ENCODE assay signal across 22 mouse cellular contexts in genomic region chr5:66323131-66323530, GRCm38 (mm10).
DNase-seq lines count a peak whose midpoint lies in the region; ATAC-seq and TF ChIP-seq lines count a peak whose summit lies in the region.
"Had no signal": no experiment of that assay in that cellular context is flagged by ENCODE, and none has a peak within 500 bp of the region (broad histone marks: within the 10 kb centered on the region; RNA-seq: fewer than 3 reads in every experiment).

No protein-coding gene starts in this region.

- intact Hi-C loops in heart, postnatal 36 days (cut with DNase I) = no loop called here

- no peak for TF ChIP-seq EP300 in heart, postnatal 0 days (IDR thresholded peaks at IDR 0.05; ENCODE audit: low read depth)

- peaks cover 63% of the 10 kb centered on the region for H3K4me1 ChIP-seq in heart, embryonic 13.5 days
- H3K4me1 ChIP-seq in heart, postnatal 0 days (ENCODE audit: control insufficient read depth, insufficient read depth) = peaks cover 31% of the 10 kb centered on the region
- peaks cover 31% of the 10 kb centered on the region for H3K4me1 ChIP-seq in neural tube, embryonic 15.5 days

- WGBS in heart, embryonic 13.5 days = 55% methylated on average over 4 of the region's 4 CpGs
- 39% methylated on average over 4 of the region's 4 CpGs for WGBS in heart, postnatal 0 days
- 78% methylated on average over 4 of the region's 4 CpGs for WGBS in neural tube, embryonic 15.5 days

- H3K27me3 ChIP-seq in heart, embryonic 13.5 days (replicated peaks) = no peaks in the 10 kb centered on the region
- no peaks in the 10 kb centered on the region for H3K27me3 ChIP-seq in heart, postnatal 0 days (ENCODE audit: control insufficient read depth, insufficient read depth, low read length)
- no peaks in the 10 kb centered on the region for H3K27me3 ChIP-seq in neural tube, embryonic 15.5 days (replicated peaks)
- H3K27me3 ChIP-seq: forebrain, embryonic 13.5 days; limb, embryonic 13.5 days; liver, embryonic 12.5 days had no signal

- ATAC-seq in heart, embryonic 13.5 days (ENCODE audit: extremely low read depth, insufficient number of reproducible peaks, low FRiP score, low TSS enrichment) = no peak
- ATAC-seq in heart, postnatal 0 days (ENCODE audit: insufficient read depth, low read depth) = 0 out of 2 replicates have a peak, but pooled peaks have one; percentile 5
- ATAC-seq in neural tube, embryonic 15.5 days (ENCODE audit: low FRiP score) = no peak
- ATAC-seq: forebrain, embryonic 13.5 days; hindbrain, embryonic 16.5 days; intestine, embryonic 16.5 days; liver, embryonic 12.5 days had no signal

- H3K9me3 ChIP-seq in heart, embryonic 13.5 days = no peaks in the 10 kb centered on the region
- no peaks in the 10 kb centered on the region for H3K9me3 ChIP-seq in heart, postnatal 0 days (replicated peaks; ENCODE audit: control insufficient read depth, low read length)
- no peaks in the 10 kb centered on the region for H3K9me3 ChIP-seq in neural tube, embryonic 15.5 days (replicated peaks)
- H3K9me3 ChIP-seq: forebrain, embryonic 13.5 days; hindbrain, embryonic 10.5 days; limb, embryonic 13.5 days; liver, embryonic 12.5 days had no signal

- H3K4me2 ChIP-seq in heart, embryonic 13.5 days = peak overlapping the region; percentile 60
- H3K4me2 ChIP-seq in heart, postnatal 0 days (ENCODE audit: low read depth, low read length) = peak overlapping the region; percentile 43
- H3K4me2 ChIP-seq in neural tube, embryonic 15.5 days = no peak overlapping the region
- H3K4me2 ChIP-seq: forebrain, embryonic 13.5 days; limb, embryonic 13.5 days; liver, embryonic 12.5 days had no signal

- peak overlapping the region; percentile 90 for H3K27ac ChIP-seq in heart, embryonic 13.5 days (replicated peaks)
- peak overlapping the region; percentile 78 for H3K27ac ChIP-seq in heart, postnatal 0 days (ENCODE audit: low read depth)
- H3K27ac ChIP-seq in neural tube, embryonic 15.5 days (replicated peaks) = no peak overlapping the region
- H3K27ac ChIP-seq: forebrain, embryonic 13.5 days; hindbrain, embryonic 10.5 days; layer of hippocampus, adult 2 months; limb, embryonic 13.5 days; liver, embryonic 12.5 days had no signal

- peak overlapping the region; percentile 31 for H3K4me3 ChIP-seq in heart, embryonic 13.5 days
- H3K4me3 ChIP-seq in heart, postnatal 0 days (ENCODE audit: low read depth, low read length) = 0 out of 2 replicates have a peak overlapping the region, but pooled peaks have one; percentile 12
- H3K4me3 ChIP-seq in neural tube, embryonic 15.5 days (replicated peaks) = no peak overlapping the region
- H3K4me3 ChIP-seq: forebrain, embryonic 13.5 days; hindbrain, embryonic 10.5 days; layer of hippocampus, adult 2 months; limb, embryonic 13.5 days; liver, embryonic 12.5 days had no signal

- H3K9ac ChIP-seq in heart, embryonic 13.5 days = peak overlapping the region; percentile 47; the same call in 1 of the 2 replicates
- H3K9ac ChIP-seq in heart, postnatal 0 days (replicated peaks; ENCODE audit: low read depth, low read length) = no peak overlapping the region
- H3K9ac ChIP-seq in neural tube, embryonic 15.5 days (replicated peaks) = no peak overlapping the region
- H3K9ac ChIP-seq: forebrain, embryonic 13.5 days; limb, embryonic 13.5 days; liver, embryonic 12.5 days had no signal

- no peak for TF ChIP-seq CTCF in heart, postnatal 0 days (IDR thresholded peaks at IDR 0.05; ENCODE audit: low read depth)

- peak; percentile 42 for DNase-seq in gastrocnemius, adult 18-20 months (ENCODE audit: low spot score)
- DNase-seq in gastrocnemius, postnatal 10 days = no peak
- DNase-seq in heart, postnatal 36 days = no peak
- no peak for DNase-seq in heart, postnatal 0 days (ENCODE audit: low spot score)
- peak; percentile 47 for DNase-seq in skeletal muscle tissue, adult 2 months (ENCODE audit: low read depth, low spot score)
- DNase-seq: adrenal gland, postnatal 14 days; cerebellum, adult 8-10 months; cerebellum, postnatal 36 days; kidney, postnatal 25 days; lung, adult 18-20 months; lung, postnatal 10 days; midbrain, embryonic 14.5 days; thymus, postnatal 25 days had no signal

- H3K36me3 ChIP-seq in heart, embryonic 13.5 days = no peaks in the 10 kb centered on the region
- H3K36me3 ChIP-seq in heart, postnatal 0 days (replicated peaks; ENCODE audit: control insufficient read depth, insufficient read depth, low read length) = no peaks in the 10 kb centered on the region
- no peaks in the 10 kb centered on the region for H3K36me3 ChIP-seq in neural tube, embryonic 15.5 days
- H3K36me3 ChIP-seq: hindbrain, embryonic 10.5 days; liver, embryonic 12.5 days had no signal

Comparison
In these comparisons a context has a peak if more than half of its experiments do, and no peak if none do; other contexts are left out.
1. DNase-seq: peak in gastrocnemius, adult 18-20 months (single experiment) and skeletal muscle tissue, adult 2 months (single experiment); none in gastrocnemius, postnatal 10 days (single experiment), heart, postnatal 36 days (0 of 2) and heart, postnatal 0 days (single experiment).